In the genomic region with DNA sequence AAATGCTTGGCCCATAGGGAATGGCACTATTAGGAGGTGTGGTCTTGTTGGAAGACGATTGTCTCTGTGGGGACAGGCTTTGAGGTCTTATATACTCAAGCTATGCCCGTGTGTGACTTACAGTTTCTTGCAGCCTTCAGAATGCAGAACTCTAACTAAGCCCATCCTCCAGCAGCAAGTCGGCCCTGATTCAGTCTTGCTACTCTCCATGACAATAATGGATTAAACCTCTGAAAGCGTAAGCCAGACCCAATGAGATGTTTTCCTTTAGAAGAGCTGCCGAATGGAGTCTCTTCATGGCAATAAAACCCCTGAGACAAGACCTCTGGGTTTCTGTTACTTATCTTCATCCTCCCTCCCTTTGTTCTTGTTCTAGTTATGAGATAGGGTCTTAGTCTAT, we compare ENCODE assay signal across 25 mouse cellular contexts. TPM values are rescaled to one million over a fixed set of nuclear protein-coding genes. Genes with fewer than 3 reads are reported as not detected.
DNase-seq lines count a peak whose midpoint lies in the region; ATAC-seq and TF ChIP-seq lines count a peak whose summit lies in the region.
"Had no signal": no experiment of that assay in that cellular context is flagged by ENCODE, and none has a peak within 500 bp of the region (broad histone marks: within the 10 kb centered on the region; RNA-seq: fewer than 3 reads in every experiment).

No protein-coding gene starts in this region.

- DNase-seq in liver, postnatal 0 days, result no peak
- DNase-seq in ZHBTc4 (ENCODE audit: low read depth, low spot score), result peak; percentile 51
- DNase-seq in stomach, postnatal 0 days (ENCODE audit: low spot score), result peak; percentile 10
- DNase-seq in cerebellum, postnatal 10 days, result no peak
- DNase-seq in Muller cell, postnatal 12 days (ENCODE audit: inconsistent ontology term), result no peak
- DNase-seq: adrenal gland, postnatal 25 days; cerebellum, adult 18-20 months; cerebellum, postnatal 14 days; heart, postnatal 14 days; kidney, adult 8-10 months; kidney, postnatal 4 days; lung, adult 2 months; lung, postnatal 10 days; right cerebral cortex, postnatal 4 days; thymus, postnatal 4 days had no signal

- WGBS in liver, embryonic 12.5 days (ENCODE audit: insufficient replicate concordance), result 78% methylated on average over 5 of the region's 5 CpGs
- 84% methylated on average over 5 of the region's 5 CpGs for WGBS in liver, postnatal 0 days (ENCODE audit: insufficient replicate concordance)
- WGBS in stomach, postnatal 0 days, result 82% methylated on average over 5 of the region's 5 CpGs

- peaks cover 54% of the 10 kb centered on the region for H3K4me1 ChIP-seq in erythroblast, embryonic 14.5 days (ENCODE audit: control insufficient read depth)
- peaks cover 52% of the 10 kb centered on the region for H3K4me1 ChIP-seq in liver, embryonic 12.5 days
- peaks cover 34% of the 10 kb centered on the region for H3K4me1 ChIP-seq in liver, postnatal 0 days (ENCODE audit: insufficient read depth)
- H3K4me1 ChIP-seq in stomach, postnatal 0 days (replicated peaks; ENCODE audit: control insufficient read depth, insufficient read depth), result peaks cover 8% of the 10 kb centered on the region

- TF ChIP-seq EP300 in liver, postnatal 0 days (IDR thresholded peaks at IDR 0.05; ENCODE audit: low read depth), result no peak
- TF ChIP-seq EP300 in stomach, postnatal 0 days (optimal IDR thresholded peaks at IDR 0.05), result no peak

- ATAC-seq in erythroblast, adult 5-6 weeks (replicated peaks; ENCODE audit: low FRiP score, poor library complexity, severe bottlenecking), result no peak
- no peak for ATAC-seq in liver, embryonic 12.5 days
- ATAC-seq in liver, postnatal 0 days, result no peak
- ATAC-seq in stomach, postnatal 0 days (ENCODE audit: low FRiP score, low TSS enrichment), result no peak
- ATAC-seq: forebrain, embryonic 16.5 days; intestine, embryonic 16.5 days; midbrain, embryonic 15.5 days had no signal

- H3K36me3 ChIP-seq in erythroblast, embryonic 14.5 days (ENCODE audit: control insufficient read depth), result peaks cover 21% of the 10 kb centered on the region
- no peaks in the 10 kb centered on the region for H3K36me3 ChIP-seq in liver, embryonic 12.5 days
- H3K36me3 ChIP-seq in liver, postnatal 0 days (replicated peaks; ENCODE audit: insufficient read depth, low read length), result no peaks in the 10 kb centered on the region
- no peaks in the 10 kb centered on the region for H3K36me3 ChIP-seq in stomach, postnatal 0 days (ENCODE audit: control insufficient read depth, insufficient read depth, low read length)
- H3K36me3 ChIP-seq: midbrain, embryonic 15.5 days; neural tube, embryonic 15.5 days had no signal

- H3K27me3 ChIP-seq in erythroblast, embryonic 14.5 days (ENCODE audit: control insufficient read depth), result no peaks in the 10 kb centered on the region
- H3K27me3 ChIP-seq in liver, embryonic 12.5 days (replicated peaks), result no peaks in the 10 kb centered on the region
- no peaks in the 10 kb centered on the region for H3K27me3 ChIP-seq in liver, postnatal 0 days (ENCODE audit: insufficient read depth, low read length)
- H3K27me3 ChIP-seq in stomach, postnatal 0 days (ENCODE audit: control insufficient read depth, insufficient read depth, low read length), result no peaks in the 10 kb centered on the region
- H3K27me3 ChIP-seq: hindbrain, embryonic 13.5 days; midbrain, embryonic 15.5 days; neural tube, embryonic 15.5 days had no signal

- peak overlapping the region; percentile 94; the same call in 1 of the 2 replicates for H3K27ac ChIP-seq in liver, embryonic 12.5 days
- no peak overlapping the region for H3K27ac ChIP-seq in liver, postnatal 0 days (ENCODE audit: low read depth)
- no peak overlapping the region for H3K27ac ChIP-seq in stomach, postnatal 0 days (replicated peaks)
- H3K27ac ChIP-seq: hindbrain, embryonic 13.5 days; kidney, postnatal 0 days; midbrain, embryonic 15.5 days; neural tube, embryonic 15.5 days had no signal

- no peak for TF ChIP-seq CTCF in liver, postnatal 0 days (IDR thresholded peaks at IDR 0.05; ENCODE audit: low read depth)
- TF ChIP-seq CTCF in stomach, postnatal 0 days (IDR thresholded peaks at IDR 0.05; ENCODE audit: low read depth), result no peak

- peak overlapping the region; percentile 76 for H3K4me2 ChIP-seq in liver, embryonic 12.5 days
- H3K4me2 ChIP-seq in liver, postnatal 0 days (ENCODE audit: low read depth, low read length), result no peak overlapping the region
- H3K4me2 ChIP-seq in stomach, postnatal 0 days (replicated peaks; ENCODE audit: low read depth), result no peak overlapping the region

- peak overlapping the region; percentile 83 for H3K4me3 ChIP-seq in erythroblast, embryonic 14.5 days (replicated peaks)
- peak overlapping the region; percentile 91 for H3K4me3 ChIP-seq in liver, embryonic 12.5 days
- no peak overlapping the region for H3K4me3 ChIP-seq in liver, postnatal 0 days (ENCODE audit: low read depth, low read length)
- H3K4me3 ChIP-seq in stomach, postnatal 0 days (ENCODE audit: low read depth, low read length), result no peak overlapping the region
- H3K4me3 ChIP-seq: hindbrain, embryonic 13.5 days had no signal

- H3K9me3 ChIP-seq in erythroblast, embryonic 14.5 days (ENCODE audit: control insufficient read depth, low read length), result no peaks in the 10 kb centered on the region
- H3K9me3 ChIP-seq in liver, embryonic 12.5 days (replicated peaks), result no peaks in the 10 kb centered on the region
- no peaks in the 10 kb centered on the region for H3K9me3 ChIP-seq in liver, postnatal 0 days (ENCODE audit: low read length)
- H3K9me3 ChIP-seq in stomach, postnatal 0 days (ENCODE audit: control insufficient read depth, low read length), result no peaks in the 10 kb centered on the region
- H3K9me3 ChIP-seq: hindbrain, embryonic 13.5 days; midbrain, embryonic 15.5 days; neural tube, embryonic 15.5 days had no signal

- H3K9ac ChIP-seq in liver, embryonic 12.5 days, result peak overlapping the region; percentile 99; the same call in 1 of the 2 replicates
- no peak overlapping the region for H3K9ac ChIP-seq in liver, postnatal 0 days (replicated peaks)
- no peak overlapping the region for H3K9ac ChIP-seq in stomach, postnatal 0 days (ENCODE audit: low read length)
- H3K9ac ChIP-seq: hindbrain, embryonic 13.5 days; midbrain, embryonic 15.5 days; neural tube, embryonic 15.5 days had no signal

RNA-seq across cellular contexts. Expression of a gene that starts 1.4 kb away (rescaled TPM):
- 18.3 and 20.4 TPM in 2 replicates for polyA plus RNA-seq in erythroblast, embryonic 14.5 days (2012)
- 65.3 and 78.0 TPM in 2 replicates for total RNA-seq in erythroblast, adult 5-6 weeks (2015; ENCODE audit: low replicate concordance)
- total RNA-seq in erythroblast, adult 5-6 weeks (2017; ENCODE audit: low replicate concordance), result 137 and 154 TPM in 2 replicates
- polyA plus RNA-seq in liver, embryonic 12.5 days (2016; fragmentation: Nextera tagmentation; extraction: Ambion mirVana), result 53.4 and 58.3 TPM in 2 replicates
- polyA plus RNA-seq in liver, postnatal 0 days (2015; fragmentation: Nextera tagmentation; extraction: Ambion mirVana), result 30.8 and 35.8 TPM in 2 replicates
- 21.0 and 21.3 TPM in 2 replicates for polyA plus RNA-seq in stomach, postnatal 0 days (2015; fragmentation: Nextera tagmentation; extraction: Ambion mirVana)

RNA-seq across cellular contexts. Expression of a gene that starts 8.8 kb away (rescaled TPM):
- 0.03 and 0.06 TPM in 2 replicates for polyA plus RNA-seq in erythroblast, embryonic 14.5 days (2012)
- total RNA-seq in erythroblast, adult 5-6 weeks (2015; ENCODE audit: low replicate concordance), result 2.3 TPM in 1 of 2 replicates, not detected in the other
- not detected in 2 replicates for total RNA-seq in erythroblast, adult 5-6 weeks (2017; ENCODE audit: low replicate concordance)
- 11.0 and 11.3 TPM in 2 replicates for polyA plus RNA-seq in liver, embryonic 12.5 days (2016; fragmentation: Nextera tagmentation; extraction: Ambion mirVana)
- 1.5 and 1.7 TPM in 2 replicates for polyA plus RNA-seq in liver, postnatal 0 days (2015; fragmentation: Nextera tagmentation; extraction: Ambion mirVana)
- 13.9 and 18.4 TPM in 2 replicates for polyA plus RNA-seq in stomach, postnatal 0 days (2015; fragmentation: Nextera tagmentation; extraction: Ambion mirVana)
- polyA plus RNA-seq: macrophage had no signal

RNA-seq across cellular contexts. Expression of a gene that starts 9.8 kb away (rescaled TPM):
- polyA plus RNA-seq in erythroblast, embryonic 14.5 days (2012), result 19.3 and 22.9 TPM in 2 replicates
- 21.9 and 26.1 TPM in 2 replicates for total RNA-seq in erythroblast, adult 5-6 weeks (2015; ENCODE audit: low replicate concordance)
- total RNA-seq in erythroblast, adult 5-6 weeks (2017; ENCODE audit: low replicate concordance), result 48.8 and 52.1 TPM in 2 replicates
- polyA plus RNA-seq in liver, embryonic 12.5 days (2016; fragmentation: Nextera tagmentation; extraction: Ambion mirVana), result 43.1 and 45.3 TPM in 2 replicates
- polyA plus RNA-seq in liver, postnatal 0 days (2015; fragmentation: Nextera tagmentation; extraction: Ambion mirVana), result 34.3 TPM in 2 replicates
- polyA plus RNA-seq in stomach, postnatal 0 days (2015; fragmentation: Nextera tagmentation; extraction: Ambion mirVana), result 36.1 and 42.2 TPM in 2 replicates

RNA-seq across cellular contexts. Expression of a gene that starts 13.1 kb away (rescaled TPM):
- polyA plus RNA-seq in erythroblast, embryonic 14.5 days (2012), result not detected in 2 replicates
- not detected in 2 replicates for total RNA-seq in erythroblast, adult 5-6 weeks (2015; ENCODE audit: low replicate concordance)
- total RNA-seq in erythroblast, adult 5-6 weeks (2017; ENCODE audit: low replicate concordance), result not detected in 2 replicates
- 0.23 and 0.47 TPM in 2 replicates for polyA plus RNA-seq in liver, embryonic 12.5 days (2016; fragmentation: Nextera tagmentation; extraction: Ambion mirVana)
- polyA plus RNA-seq in liver, postnatal 0 days (2015; fragmentation: Nextera tagmentation; extraction: Ambion mirVana), result 0.26 and 0.50 TPM in 2 replicates
- 0.21 TPM in 1 of 2 replicates, not detected in the other for polyA plus RNA-seq in stomach, postnatal 0 days (2015; fragmentation: Nextera tagmentation; extraction: Ambion mirVana)
- total RNA-seq: adrenal gland, postnatal 25 days had no signal
- polyA plus RNA-seq: intestine, embryonic 16.5 days; macrophage had no signal

RNA-seq across cellular contexts. Expression of a gene that starts 17.1 kb away (rescaled TPM):
- polyA plus RNA-seq in erythroblast, embryonic 14.5 days (2012), result 9.6 and 12.2 TPM in 2 replicates
- 7.7 and 20.7 TPM in 2 replicates for total RNA-seq in erythroblast, adult 5-6 weeks (2015; ENCODE audit: low replicate concordance)
- 19.8 and 39.8 TPM in 2 replicates for total RNA-seq in erythroblast, adult 5-6 weeks (2017; ENCODE audit: low replicate concordance)
- polyA plus RNA-seq in liver, embryonic 12.5 days (2016; fragmentation: Nextera tagmentation; extraction: Ambion mirVana), result 135 and 142 TPM in 2 replicates
- polyA plus RNA-seq in liver, postnatal 0 days (2015; fragmentation: Nextera tagmentation; extraction: Ambion mirVana), result 217 and 222 TPM in 2 replicates
- polyA plus RNA-seq in stomach, postnatal 0 days (2015; fragmentation: Nextera tagmentation; extraction: Ambion mirVana), result 73.7 and 79.0 TPM in 2 replicates

Comparison
In these comparisons a context has a peak if more than half of its experiments do, and no peak if none do; other contexts are left out.
1. H3K4me3 ChIP-seq: peak in erythroblast, embryonic 14.5 days (single experiment) and liver, embryonic 12.5 days (single experiment); none in liver, postnatal 0 days (single experiment) and stomach, postnatal 0 days (single experiment).
2. DNase-seq: peak in ZHBTc4 (single experiment) and stomach, postnatal 0 days (single experiment); none in liver, postnatal 0 days (single experiment), cerebellum, postnatal 10 days (0 of 2) and Muller cell, postnatal 12 days (single experiment).